ENCODE assay signal across 8 mouse cellular contexts in the genomic region with DNA sequence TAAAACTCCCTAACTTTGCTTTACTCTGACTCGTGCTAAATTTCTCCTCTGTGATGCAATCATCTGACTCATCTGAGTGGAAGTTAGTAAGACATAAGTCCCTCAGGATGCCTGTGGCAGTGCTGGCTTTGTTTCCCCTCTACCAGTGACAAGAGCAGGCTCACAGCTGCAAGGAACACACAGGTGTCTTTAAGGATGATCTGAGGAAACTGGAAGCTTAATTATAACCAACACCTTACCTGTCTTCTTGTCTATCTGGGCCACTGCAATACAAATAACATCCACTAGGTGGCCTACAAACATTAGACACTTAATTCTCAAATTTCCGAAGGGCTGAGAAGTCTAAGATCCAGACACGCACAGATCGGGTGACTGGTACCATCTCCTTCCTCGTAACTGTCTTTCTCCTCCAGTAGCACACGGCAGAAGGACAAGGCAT. TPM values are rescaled to one million over a fixed set of nuclear protein-coding genes. Genes with fewer than 3 reads are reported as not detected.
DNase-seq lines count a peak whose midpoint lies in the region; ATAC-seq and TF ChIP-seq lines count a peak whose summit lies in the region.

No protein-coding gene starts in this region.

- no peaks in the 10 kb centered on the region for H3K79me2 ChIP-seq in CH12.LX (replicated peaks; ENCODE audit: control insufficient read depth, extremely low read depth, insufficient read depth, poor library complexity, severe bottlenecking)

- no peaks in the 10 kb centered on the region for H3K4me1 ChIP-seq in hindbrain, embryonic 11.5 days (replicated peaks; ENCODE audit: control insufficient read depth, insufficient read depth, low read length)
- no peaks in the 10 kb centered on the region for H3K4me1 ChIP-seq in hindbrain, embryonic 12.5 days
- H3K4me1 ChIP-seq in CH12.LX (ENCODE audit: control insufficient read depth in 1 of 2, insufficient read depth in 2 of 2) = peaks cover 2 to 4% of the 10 kb centered on the region in 2 experiments; a peak in 1 of 4 replicates
- H3K4me1 ChIP-seq in forebrain, postnatal 0 days (ENCODE audit: insufficient read depth) = no peaks in the 10 kb centered on the region

- no peak for TF ChIP-seq POLR2A in CH12.LX (IDR thresholded peaks at IDR 0.05; ENCODE audit: low read depth, low read length)
- TF ChIP-seq POLR2A in brain, embryonic 14.5 days (IDR thresholded peaks at IDR 0.05; ENCODE audit: borderline replicate concordance, extremely low read depth, insufficient read depth, insufficient read length, poor library complexity, severe bottlenecking) = no peak

- in situ Hi-C loops in CH12.LX (cut with MboI; ENCODE audit: low pct_ligation_motif_present, low pct_unique_long_range_greater_than_20kb, low sequenced_read_pairs) = no loop called here

- no peaks in the 10 kb centered on the region for H3K36me3 ChIP-seq in hindbrain, embryonic 11.5 days (ENCODE audit: control insufficient read depth, insufficient read depth, low read length)
- no peaks in the 10 kb centered on the region for H3K36me3 ChIP-seq in hindbrain, embryonic 12.5 days
- H3K36me3 ChIP-seq in CH12.LX (replicated peaks in 1 of 2; ENCODE audit: control insufficient read depth in 1 of 2, insufficient read depth in 1 of 2, low read length in 1 of 2) = no peaks in the 10 kb centered on the region
- H3K36me3 ChIP-seq in forebrain, postnatal 0 days (ENCODE audit: insufficient read depth) = no peaks in the 10 kb centered on the region

- no peak overlapping the region for H3K4me2 ChIP-seq in hindbrain, embryonic 11.5 days (replicated peaks; ENCODE audit: low read depth, low read length)
- H3K4me2 ChIP-seq in hindbrain, embryonic 12.5 days (replicated peaks) = no peak overlapping the region
- no peak overlapping the region; the same call in none of the 2 replicates for H3K4me2 ChIP-seq in CH12.LX (ENCODE audit: insufficient read depth, low read depth, poor library complexity, severe bottlenecking)
- H3K4me2 ChIP-seq in forebrain, postnatal 0 days (ENCODE audit: low read depth) = no peak overlapping the region

- H3K27me3 ChIP-seq in hindbrain, embryonic 11.5 days (ENCODE audit: control insufficient read depth, insufficient read depth, low read length) = no peaks in the 10 kb centered on the region
- H3K27me3 ChIP-seq in hindbrain, embryonic 12.5 days = no peaks in the 10 kb centered on the region
- no peaks in the 10 kb centered on the region for H3K27me3 ChIP-seq in CH12.LX (replicated peaks)
- no peaks in the 10 kb centered on the region for H3K27me3 ChIP-seq in forebrain, postnatal 0 days (ENCODE audit: insufficient read depth, low read length)

- dilution Hi-C loops in CH12.LX (cut with MboI; ENCODE audit: extremely low pct_ligation_motif_present, extremely low pct_unique_long_range_greater_than_20kb, low sequenced_read_pairs) = no loop called here

- peak; percentile 78 for TF ChIP-seq RAD21 in CH12.LX (IDR thresholded peaks at IDR 0.05; ENCODE audit: low read depth, low read length)

- no peak for ATAC-seq in hindbrain, embryonic 11.5 days (ENCODE audit: low FRiP score)
- no peak for ATAC-seq in hindbrain, embryonic 12.5 days (ENCODE audit: low FRiP score)
- ATAC-seq in forebrain, postnatal 0 days = peak; percentile 70
- peak; percentile 83 for ATAC-seq in megakaryocyte progenitor cell, adult 5-6 weeks (replicated peaks; ENCODE audit: poor library complexity)

- H3K9ac ChIP-seq in hindbrain, embryonic 11.5 days (ENCODE audit: low read depth, low read length) = no peak overlapping the region
- no peak overlapping the region for H3K9ac ChIP-seq in hindbrain, embryonic 12.5 days
- H3K9ac ChIP-seq in CH12.LX (ENCODE audit: insufficient read depth, low read depth) = no peak overlapping the region
- no peak overlapping the region for H3K9ac ChIP-seq in forebrain, postnatal 0 days

- DNase-seq in hindbrain, embryonic 11.5 days (ENCODE audit: low spot score) = peak; percentile 74
- peak; percentile 70 for DNase-seq in CH12.LX (ENCODE audit: extremely low read depth)
- DNase-seq in brain, embryonic 14.5 days (ENCODE audit: low read depth) = peak; percentile 73
- peak; percentile 79 for DNase-seq in forebrain, postnatal 0 days
- peak; percentile 53 to 54 for DNase-seq in layer of hippocampus, adult 2 months (ENCODE audit: low spot score in 2 of 2)
- DNase-seq in thymus, postnatal 25 days = peak; percentile 41

- TF ChIP-seq CTCF in CH12.LX (conservative IDR thresholded peaks at IDR 0.05 in 1 of 2, IDR thresholded peaks at IDR 0.05 in 1 of 2; ENCODE audit: low read depth in 2 of 2, low read length in 2 of 2) = peak; percentile 78 to 93
- peak; percentile 57; the same call in 1 of the 2 replicates for TF ChIP-seq CTCF in brain, embryonic 14.5 days (IDR thresholded peaks at IDR 0.05; ENCODE audit: borderline replicate concordance, extremely low read depth, insufficient read depth, insufficient read length)
- TF ChIP-seq CTCF in forebrain, postnatal 0 days (IDR thresholded peaks at IDR 0.05; ENCODE audit: low read depth) = peak; percentile 83
- peak; percentile 96 for TF ChIP-seq CTCF in layer of hippocampus, adult 2 months (conservative IDR thresholded peaks at IDR 0.05)

- 49% methylated on average over 6 of the region's 6 CpGs for WGBS in hindbrain, embryonic 11.5 days
- 47% methylated on average over 6 of the region's 6 CpGs for whole genome bisulfite sequencing in hindbrain, embryonic 12.5 days
- WGBS in forebrain, postnatal 0 days = 34% methylated on average over 6 of the region's 6 CpGs

- H3K4me3 ChIP-seq in hindbrain, embryonic 11.5 days (ENCODE audit: low read depth, low read length) = no peak overlapping the region
- H3K4me3 ChIP-seq in hindbrain, embryonic 12.5 days = no peak overlapping the region
- H3K4me3 ChIP-seq in CH12.LX (replicated peaks in 1 of 3; ENCODE audit: low read depth in 2 of 3, low read length in 2 of 3, poor library complexity in 1 of 3) = no peak overlapping the region
- no peak overlapping the region for H3K4me3 ChIP-seq in forebrain, postnatal 0 days (ENCODE audit: low read depth, low read length)
- H3K4me3 ChIP-seq in layer of hippocampus, adult 2 months = no peak overlapping the region

- H3K9me3 ChIP-seq in hindbrain, embryonic 11.5 days (ENCODE audit: control insufficient read depth, low read length) = no peaks in the 10 kb centered on the region
- H3K9me3 ChIP-seq in hindbrain, embryonic 12.5 days (replicated peaks) = peaks cover 4% of the 10 kb centered on the region; the same call in 1 of the 2 replicates
- peaks cover 3% of the 10 kb centered on the region for H3K9me3 ChIP-seq in CH12.LX (replicated peaks; ENCODE audit: low read length)
- H3K9me3 ChIP-seq in forebrain, postnatal 0 days (ENCODE audit: low read length) = no peaks in the 10 kb centered on the region

- TF ChIP-seq EP300 in CH12.LX (IDR thresholded peaks at IDR 0.05; ENCODE audit: low read length) = no peak

- H3K27ac ChIP-seq in hindbrain, embryonic 11.5 days (ENCODE audit: low read depth, low read length) = no peak overlapping the region
- H3K27ac ChIP-seq in hindbrain, embryonic 12.5 days = no peak overlapping the region
- H3K27ac ChIP-seq in CH12.LX (ENCODE audit: insufficient read depth, low read depth) = no peak overlapping the region
- no peak overlapping the region for H3K27ac ChIP-seq in forebrain, postnatal 0 days (ENCODE audit: low read depth, low read length)
- no peak overlapping the region for H3K27ac ChIP-seq in layer of hippocampus, adult 2 months

TF ChIP-seq in CH12.LX, 34 proteins besides CTCF, POLR2A, EP300 and RAD21:
- TF ChIP-seq JUND (conservative IDR thresholded peaks at IDR 0.05; ENCODE audit: low read depth, low read length) = no peak
- TF ChIP-seq ZC3H11A (IDR thresholded peaks at IDR 0.05; ENCODE audit: low read depth, low read length) = peak; percentile 26; the same call in 1 of the 2 replicates
- peak; percentile 51 for TF ChIP-seq BHLHE40 (IDR thresholded peaks at IDR 0.05; ENCODE audit: low read depth, low read length)
- TF ChIP-seq SMC3 (IDR thresholded peaks at IDR 0.05; ENCODE audit: low read depth, low read length) = peak; percentile 74

RNA-seq across cellular contexts. Expression of gene Rpl9-ps6, which starts 3.7 kb away (rescaled TPM):
- 76.8 and 85.8 TPM in 2 replicates for polyA plus RNA-seq in hindbrain, embryonic 11.5 days (2014; fragmentation: Nextera tagmentation; extraction: Ambion mirVana)
- polyA plus RNA-seq in hindbrain, embryonic 12.5 days (2016; fragmentation: Nextera tagmentation; extraction: Ambion mirVana) = 64.5 and 71.5 TPM in 2 replicates
- total RNA-seq in CH12.LX (2012; rRNA removed) (132 and 145 TPM in 2 replicates), CH12.LX (2014; rRNA removed) (772 and 843 TPM in 2 replicates)
- 149 and 309 TPM in 2 replicates for polyA plus RNA-seq in CH12.LX (2012; ENCODE audit: insufficient read length, low read depth)
- 24.7 and 33.5 TPM in 2 replicates for polyA plus RNA-seq in brain, embryonic 14.5 days (2012; rRNA removed)
- 94.9 and 106 TPM in 2 replicates for total RNA-seq in forebrain, postnatal 0 days (2014; rRNA removed)
- 54.1 and 69.9 TPM in 2 replicates for polyA plus RNA-seq in forebrain, postnatal 0 days (2015; fragmentation: Nextera tagmentation; extraction: Ambion mirVana)
- total RNA-seq in layer of hippocampus, adult 2 months (2021) = 10 to 100 TPM; 30.6 to 35.4 TPM
- total RNA-seq in megakaryocyte progenitor cell, adult 5-6 weeks (2015) = 253 and 285 TPM in 2 replicates
- 104 and 124 TPM in 2 replicates for total RNA-seq in megakaryocyte progenitor cell, adult 5-6 weeks (2017)

RNA-seq across cellular contexts. Expression of gene Minpp1, which starts 15.5 kb away (rescaled TPM):
- 64.8 and 68.8 TPM in 2 replicates for polyA plus RNA-seq in hindbrain, embryonic 11.5 days (2014; fragmentation: Nextera tagmentation; extraction: Ambion mirVana)
- polyA plus RNA-seq in hindbrain, embryonic 12.5 days (2016; fragmentation: Nextera tagmentation; extraction: Ambion mirVana) = 66.9 and 69.4 TPM in 2 replicates
- total RNA-seq in CH12.LX (2012; rRNA removed) (44.0 and 50.7 TPM in 2 replicates), CH12.LX (2014; rRNA removed) (73.1 and 73.2 TPM in 2 replicates)
- polyA plus RNA-seq in CH12.LX (2012; ENCODE audit: insufficient read length, low read depth) = 41.9 and 50.5 TPM in 2 replicates
- 37.4 and 41.5 TPM in 2 replicates for polyA plus RNA-seq in brain, embryonic 14.5 days (2012; rRNA removed)
- 75.6 and 84.8 TPM in 2 replicates for total RNA-seq in forebrain, postnatal 0 days (2014; rRNA removed)
- polyA plus RNA-seq in forebrain, postnatal 0 days (2015; fragmentation: Nextera tagmentation; extraction: Ambion mirVana) = 52.6 and 58.6 TPM in 2 replicates
- 10 to 100 TPM; 58.2 to 64.3 TPM for total RNA-seq in layer of hippocampus, adult 2 months (2021)
- total RNA-seq in megakaryocyte progenitor cell, adult 5-6 weeks (2015) = 58.3 and 67.6 TPM in 2 replicates
- 45.6 and 53.2 TPM in 2 replicates for total RNA-seq in megakaryocyte progenitor cell, adult 5-6 weeks (2017)

Comparison
In these comparisons a context has a peak if more than half of its experiments do, and no peak if none do; other contexts are left out.
1. ATAC-seq: peak in forebrain, postnatal 0 days (single experiment) and megakaryocyte progenitor cell, adult 5-6 weeks (single experiment); none in hindbrain, embryonic 11.5 days (single experiment) and hindbrain, embryonic 12.5 days (single experiment).
2. Peak in every context shown above with its lines, with median percentiles within 50 percentile points of each other: DNase-seq and CTCF ChIP-seq.